Mouse (Mus musculus): ENCODE measurements at regions not wholly inside any gene's neighbourhood (a gene's known extent, or its start where the extent isn't known, plus 50 kb on each side); places are given as distances from the start of the nearest gene placed in this dataset.

GRCm38 (mm10) chr17:79282771-79283170 lies 72.1 kb downstream of the Cdc42ep3 start:
- DNase-seq (ENCODE audit: low read depth, low spot score) = no peak
- 66% methylated on average over 2 of the region's 2 CpGs for WGBS

GRCm38 (mm10) chr17:79273551-79273950 lies 81.3 kb downstream of the Cdc42ep3 start:
- WGBS = 51% methylated on average over 8 of the region's 8 CpGs
- no peak for DNase-seq (ENCODE audit: low read depth, low spot score)

- 46% methylated on average over 5 of the region's 5 CpGs for WGBS
- no peak for DNase-seq (ENCODE audit: low read depth, low spot score)
Observed at GRCm38 (mm10) chr17:79259691-79260090, 95.2 kb downstream of the Cdc42ep3 start.

- DNase-seq (ENCODE audit: low read depth, low spot score) = no peak
- 80% methylated on average over 9 of the region's 9 CpGs for WGBS
Observed at GRCm38 (mm10) chr17:79246962-79247902, 107.7 kb downstream of the Cdc42ep3 start.

- WGBS = 64% methylated on average over 11 of the region's 11 CpGs
- DNase-seq (ENCODE audit: low read depth, low spot score) = no peak
Observed at GRCm38 (mm10) chr17:79244121-79244520, 110.8 kb downstream of the Cdc42ep3 start.

- WGBS = 82% methylated on average over 2 of the region's 2 CpGs
- DNase-seq (ENCODE audit: low read depth, low spot score) = no peak
Observed at GRCm38 (mm10) chr17:79243426-79243825, 111.5 kb downstream of the Cdc42ep3 start.

- DNase-seq (ENCODE audit: low read depth, low spot score) = no peak
- WGBS = 82% methylated on average over 3 of the region's 3 CpGs
Observed at GRCm38 (mm10) chr17:79241489-79241888, 113.4 kb downstream of the Cdc42ep3 start.

- no peak for DNase-seq (ENCODE audit: low read depth, low spot score)
- 63% methylated on average over 3 of the region's 3 CpGs for WGBS
Observed at GRCm38 (mm10) chr17:79236244-79236781, 118.6 kb downstream of the Cdc42ep3 start.

- DNase-seq (ENCODE audit: low read depth, low spot score) = no peak
- 72% methylated on average over 25 of the region's 25 CpGs for WGBS
Observed at GRCm38 (mm10) chr17:79230653-79231489, 124.0 kb downstream of the Cdc42ep3 start.

GRCm38 (mm10) chr17:79206563-79206962 lies 148.3 kb downstream of the Cdc42ep3 start:
- no peak for DNase-seq (ENCODE audit: low read depth, low spot score)
- 94% methylated on average over 1 of the region's 1 CpGs for WGBS

GRCm38 (mm10) chr17:79206111-79206510 lies 148.8 kb downstream of the Cdc42ep3 start:
- DNase-seq (ENCODE audit: low read depth, low spot score) = no peak
- WGBS = 82% methylated on average over 4 of the region's 4 CpGs

- no peak for DNase-seq (ENCODE audit: low read depth, low spot score)
- WGBS = 71% methylated on average over 9 of the region's 9 CpGs
Observed at GRCm38 (mm10) chr17:79199814-79200491, 148.2 kb downstream of the Qpct start.

GRCm38 (mm10) chr17:79191871-79192373 lies 140.2 kb downstream of the Qpct start:
- WGBS = 55% methylated on average over 5 of the region's 5 CpGs
- no peak for DNase-seq (ENCODE audit: low read depth, low spot score)

- no peak for DNase-seq (ENCODE audit: low read depth, low spot score)
- 79% methylated on average over 7 of the region's 7 CpGs for WGBS
Observed at GRCm38 (mm10) chr17:79188282-79188681, 136.6 kb downstream of the Qpct start.

GRCm38 (mm10) chr17:79180277-79181130 lies 128.8 kb downstream of the Qpct start:
- WGBS = 47% methylated on average over 3 of the region's 3 CpGs
- no peak for DNase-seq (ENCODE audit: low read depth, low spot score)

- peak; percentile 43 for DNase-seq (ENCODE audit: low read depth, low spot score)
- 37% methylated on average over 3 of the region's 3 CpGs for WGBS
Observed at GRCm38 (mm10) chr17:79177259-79177658, 125.6 kb downstream of the Qpct start.

GRCm38 (mm10) chr17:79176356-79176755 lies 124.7 kb downstream of the Qpct start:
- no peak for DNase-seq (ENCODE audit: low read depth, low spot score)
- 80% methylated on average over 7 of the region's 7 CpGs for WGBS

- WGBS = 75% methylated on average over 2 of the region's 2 CpGs
- no peak for DNase-seq (ENCODE audit: low read depth, low spot score)
Observed at GRCm38 (mm10) chr17:79175381-79175780, 123.7 kb downstream of the Qpct start.

GRCm38 (mm10) chr17:79172328-79172727 lies 120.6 kb downstream of the Qpct start:
- WGBS = 74% methylated on average over 2 of the region's 2 CpGs
- DNase-seq (ENCODE audit: low read depth, low spot score) = no peak
